Mouse (Mus musculus): ENCODE measurements around the gene Farp1. TPM values are rescaled to one million over a fixed set of nuclear protein-coding genes. Genes with fewer than 3 reads are reported as not detected.

Farp1 gene
- polyA plus RNA-seq, 1 experiment = 42.6 TPM

GRCm38 (mm10) chr14:121214636-121215257 lies 179.7 kb downstream of the Farp1 start:
- H3K79me2 ChIP-seq (ENCODE audit: control insufficient read depth, insufficient read depth) = peaks cover 54% of the 10 kb centered on the region
- TF ChIP-seq MAX (IDR thresholded peaks at IDR 0.05) = no peak
- no peak for TF ChIP-seq CEBPB (IDR thresholded peaks at IDR 0.05; ENCODE audit: low read depth)
- no peak for TF ChIP-seq FOSL1 (IDR thresholded peaks at IDR 0.05; ENCODE audit: insufficient read depth, low read length, poor library complexity, severe bottlenecking)
- TF ChIP-seq USF1 (IDR thresholded peaks at IDR 0.05; ENCODE audit: low read depth) = no peak
- no peak for TF ChIP-seq MYOG (IDR thresholded peaks at IDR 0.05; ENCODE audit: control insufficient read depth, extremely low read depth, insufficient read length)
- no peak for TF ChIP-seq MYOD1 (IDR thresholded peaks at IDR 0.05; ENCODE audit: control insufficient read depth, insufficient read length, low read depth)
- TF ChIP-seq CTCF (IDR thresholded peaks at IDR 0.05; ENCODE audit: control insufficient read depth, insufficient read depth, insufficient read length) = no peak
- no peak overlapping the region for H3K4me3 ChIP-seq (ENCODE audit: insufficient read depth, poor library complexity, severe bottlenecking)
- H3K79me3 ChIP-seq (ENCODE audit: low read depth) = peaks cover 10% of the 10 kb centered on the region
- H3K36me3 ChIP-seq (ENCODE audit: control insufficient read depth, insufficient read depth) = peaks cover 10% of the 10 kb centered on the region
- H3K27me3 ChIP-seq (ENCODE audit: control insufficient read depth, insufficient read depth, insufficient read length) = no peaks in the 10 kb centered on the region
- H3ac ChIP-seq (ENCODE audit: control insufficient read depth, insufficient read length, low read depth) = no peak overlapping the region

GRCm38 (mm10) chr14:121215817-121216216 lies 180.8 kb downstream of the Farp1 start:
- peaks cover 54% of the 10 kb centered on the region for H3K79me2 ChIP-seq (ENCODE audit: control insufficient read depth, insufficient read depth)
- peaks cover 10% of the 10 kb centered on the region for H3K79me3 ChIP-seq (ENCODE audit: low read depth)
- H3ac ChIP-seq (ENCODE audit: control insufficient read depth, insufficient read length, low read depth) = no peak overlapping the region
- H3K4me3 ChIP-seq (ENCODE audit: insufficient read depth, poor library complexity, severe bottlenecking) = no peak overlapping the region
- no peaks in the 10 kb centered on the region for H3K27me3 ChIP-seq (ENCODE audit: control insufficient read depth, insufficient read depth, insufficient read length)
- no peak for TF ChIP-seq CEBPB (IDR thresholded peaks at IDR 0.05; ENCODE audit: low read depth)
- no peak for TF ChIP-seq CTCF (IDR thresholded peaks at IDR 0.05; ENCODE audit: control insufficient read depth, insufficient read depth, insufficient read length)
- no peak for TF ChIP-seq FOSL1 (IDR thresholded peaks at IDR 0.05; ENCODE audit: insufficient read depth, low read length, poor library complexity, severe bottlenecking)
- TF ChIP-seq USF1 (IDR thresholded peaks at IDR 0.05; ENCODE audit: low read depth) = no peak
- no peak for TF ChIP-seq MAX (IDR thresholded peaks at IDR 0.05)
- TF ChIP-seq MYOG (IDR thresholded peaks at IDR 0.05; ENCODE audit: control insufficient read depth, extremely low read depth, insufficient read length) = no peak
- TF ChIP-seq MYOD1 (IDR thresholded peaks at IDR 0.05; ENCODE audit: control insufficient read depth, insufficient read length, low read depth) = no peak
- H3K36me3 ChIP-seq (ENCODE audit: control insufficient read depth, insufficient read depth) = peaks cover 15% of the 10 kb centered on the region

- Histone ChIP-seq H3K79me2 (ENCODE audit: control insufficient read depth, insufficient read depth) (peaks cover 54% of the 10 kb centered on the region), H3ac (ENCODE audit: control insufficient read depth, insufficient read length, low read depth) (no peak overlapping the region), H3K4me3 (ENCODE audit: insufficient read depth, poor library complexity, severe bottlenecking) (no peak overlapping the region), H3K36me3 (ENCODE audit: control insufficient read depth, insufficient read depth) (peaks cover 24% of the 10 kb centered on the region), H3K27me3 (ENCODE audit: control insufficient read depth, insufficient read depth, insufficient read length) (no peaks in the 10 kb centered on the region), H3K79me3 (ENCODE audit: low read depth) (peaks cover 10% of the 10 kb centered on the region)
- TF ChIP-seq CTCF (IDR thresholded peaks at IDR 0.05; ENCODE audit: control insufficient read depth, insufficient read depth, insufficient read length) (no peak), MYOD1 (IDR thresholded peaks at IDR 0.05; ENCODE audit: control insufficient read depth, insufficient read length, low read depth) (no peak), FOSL1 (IDR thresholded peaks at IDR 0.05; ENCODE audit: insufficient read depth, low read length, poor library complexity, severe bottlenecking) (no peak)
These were observed 181.7 kb downstream of the Farp1 start for GRCm38 (mm10) chr14:121216672-121217071.

GRCm38 (mm10) chr14:121218620-121219019 lies 183.6 kb downstream of the Farp1 start:
- TF ChIP-seq MAX (IDR thresholded peaks at IDR 0.05) = no peak
- no peak for TF ChIP-seq MYOD1 (IDR thresholded peaks at IDR 0.05; ENCODE audit: control insufficient read depth, insufficient read length, low read depth)
- TF ChIP-seq MYOG (IDR thresholded peaks at IDR 0.05; ENCODE audit: control insufficient read depth, extremely low read depth, insufficient read length) = no peak
- TF ChIP-seq CEBPB (IDR thresholded peaks at IDR 0.05; ENCODE audit: low read depth) = no peak
- TF ChIP-seq USF1 (IDR thresholded peaks at IDR 0.05; ENCODE audit: low read depth) = no peak
- TF ChIP-seq FOSL1 (IDR thresholded peaks at IDR 0.05; ENCODE audit: insufficient read depth, low read length, poor library complexity, severe bottlenecking) = no peak
- TF ChIP-seq CTCF (IDR thresholded peaks at IDR 0.05; ENCODE audit: control insufficient read depth, insufficient read depth, insufficient read length) = no peak
- Histone ChIP-seq H3K79me3 (ENCODE audit: low read depth) (peaks cover 8% of the 10 kb centered on the region), H3K36me3 (ENCODE audit: control insufficient read depth, insufficient read depth) (peaks cover 28% of the 10 kb centered on the region), H3K79me2 (ENCODE audit: control insufficient read depth, insufficient read depth) (peaks cover 45% of the 10 kb centered on the region), H3K4me3 (ENCODE audit: insufficient read depth, poor library complexity, severe bottlenecking) (no peak overlapping the region), H3ac (ENCODE audit: control insufficient read depth, insufficient read length, low read depth) (no peak overlapping the region), H3K27me3 (ENCODE audit: control insufficient read depth, insufficient read depth, insufficient read length) (no peaks in the 10 kb centered on the region)

- Histone ChIP-seq H3K79me3 (ENCODE audit: low read depth) (peaks cover 8% of the 10 kb centered on the region), H3K36me3 (ENCODE audit: control insufficient read depth, insufficient read depth) (peaks cover 36% of the 10 kb centered on the region), H3K4me3 (ENCODE audit: insufficient read depth, poor library complexity, severe bottlenecking) (no peak overlapping the region), H3ac (ENCODE audit: control insufficient read depth, insufficient read length, low read depth) (no peak overlapping the region), H3K27me3 (ENCODE audit: control insufficient read depth, insufficient read depth, insufficient read length) (no peaks in the 10 kb centered on the region), H3K79me2 (ENCODE audit: control insufficient read depth, insufficient read depth) (peaks cover 40% of the 10 kb centered on the region)
- TF ChIP-seq MAX (IDR thresholded peaks at IDR 0.05) (no peak), MYOD1 (IDR thresholded peaks at IDR 0.05; ENCODE audit: control insufficient read depth, insufficient read length, low read depth) (no peak)
These were observed 184.4 kb downstream of the Farp1 start for GRCm38 (mm10) chr14:121219226-121220039.

- peaks cover 37% of the 10 kb centered on the region for H3K79me2 ChIP-seq (ENCODE audit: control insufficient read depth, insufficient read depth)
- H3K79me3 ChIP-seq (ENCODE audit: low read depth) = peaks cover 8% of the 10 kb centered on the region
- H3K27me3 ChIP-seq (ENCODE audit: control insufficient read depth, insufficient read depth, insufficient read length) = no peaks in the 10 kb centered on the region
- TF ChIP-seq CTCF (IDR thresholded peaks at IDR 0.05; ENCODE audit: control insufficient read depth, insufficient read depth, insufficient read length) (no peak), MYOG (IDR thresholded peaks at IDR 0.05; ENCODE audit: control insufficient read depth, extremely low read depth, insufficient read length) (no peak), MYOD1 (IDR thresholded peaks at IDR 0.05; ENCODE audit: control insufficient read depth, insufficient read length, low read depth) (no peak), FOSL1 (IDR thresholded peaks at IDR 0.05; ENCODE audit: insufficient read depth, low read length, poor library complexity, severe bottlenecking) (no peak), MAX (IDR thresholded peaks at IDR 0.05) (no peak), CEBPB (IDR thresholded peaks at IDR 0.05; ENCODE audit: low read depth) (no peak), USF1 (IDR thresholded peaks at IDR 0.05; ENCODE audit: low read depth) (no peak)
- H3K4me3 ChIP-seq (ENCODE audit: insufficient read depth, poor library complexity, severe bottlenecking) = no peak overlapping the region
- H3K36me3 ChIP-seq (ENCODE audit: control insufficient read depth, insufficient read depth) = peaks cover 42% of the 10 kb centered on the region
- H3ac ChIP-seq (ENCODE audit: control insufficient read depth, insufficient read length, low read depth) = no peak overlapping the region
These were observed 185.0 kb downstream of the Farp1 start for GRCm38 (mm10) chr14:121220040-121220322.
